Mouse (Mus musculus) testis, postnatal 14 days (tissue): Measurements from ENCODE around the gene Tagap.
A peak's percentile ranks its signal among the peaks of the same experiment; 100 is the strongest.
"Not testable (repeated sequence)": the region's sequence is repeated elsewhere in the genome, so short reads cannot be mapped to it uniquely, and the experiment has no call there.

Source experiments
- DNase-seq: peaks from one replicate; pipeline ENCODE4 v3.0.0; 2021; ENCODE audit warnings: low spot score

The Tagap gene

DNA sequence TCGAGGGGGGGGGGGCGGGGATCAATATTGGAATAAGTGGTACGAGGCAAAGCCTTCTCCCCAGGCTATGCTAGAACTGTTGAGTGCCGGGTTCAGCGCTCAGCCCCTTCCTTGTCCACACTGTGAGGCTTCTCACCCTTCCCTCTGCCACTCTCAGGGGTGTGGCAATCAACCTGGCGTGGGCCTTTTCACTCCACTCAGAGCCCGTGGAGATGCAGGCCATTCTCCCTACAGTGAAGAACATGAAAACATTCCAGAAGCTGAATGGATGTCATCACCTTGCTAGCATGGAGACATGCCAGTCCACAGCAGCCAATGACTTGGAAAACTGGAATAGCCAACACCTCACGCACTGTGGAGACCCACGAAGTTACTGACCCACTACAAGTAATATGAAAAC lies 10.0 kb upstream of the Tagap start:
- DNase-seq = no peak

DNA sequence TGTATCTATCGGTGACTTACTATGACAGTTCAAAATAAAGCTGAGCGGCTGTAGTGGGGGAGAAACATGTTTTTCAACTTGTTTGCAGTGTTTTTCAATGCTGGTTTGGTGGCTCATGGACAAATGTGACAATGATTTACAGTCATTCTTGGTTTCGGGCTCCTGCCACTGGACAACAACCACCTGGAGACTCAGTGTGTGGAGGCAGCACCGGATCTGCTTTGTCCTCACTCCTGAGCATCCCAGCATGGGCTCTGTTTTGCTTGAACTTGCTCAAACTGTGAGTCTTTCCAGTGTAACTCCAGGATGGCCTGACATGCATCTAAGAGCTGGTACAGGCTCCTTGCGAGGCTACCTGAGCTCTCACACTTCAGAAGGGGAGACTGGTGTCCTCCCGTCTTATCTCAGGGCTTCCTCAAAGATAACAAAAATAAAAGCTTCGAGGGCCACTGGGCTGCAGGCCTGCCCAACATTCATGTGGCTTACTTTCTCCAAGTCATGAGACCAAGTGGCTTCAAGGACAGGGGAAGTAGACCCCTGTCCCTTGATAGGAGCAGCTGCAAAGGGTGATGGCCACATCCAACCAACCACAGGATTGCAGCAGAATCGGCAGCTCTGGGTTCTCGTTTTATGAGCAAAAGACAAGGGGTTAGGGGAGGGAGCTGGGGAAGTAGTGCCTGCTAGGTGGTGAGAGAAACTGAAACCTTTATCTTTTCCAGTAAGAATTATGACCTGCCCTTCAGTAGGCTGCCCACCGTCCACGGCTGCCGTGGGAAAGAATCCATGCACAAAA lies 8.8 kb upstream of the Tagap start:
- DNase-seq = no peak

DNA sequence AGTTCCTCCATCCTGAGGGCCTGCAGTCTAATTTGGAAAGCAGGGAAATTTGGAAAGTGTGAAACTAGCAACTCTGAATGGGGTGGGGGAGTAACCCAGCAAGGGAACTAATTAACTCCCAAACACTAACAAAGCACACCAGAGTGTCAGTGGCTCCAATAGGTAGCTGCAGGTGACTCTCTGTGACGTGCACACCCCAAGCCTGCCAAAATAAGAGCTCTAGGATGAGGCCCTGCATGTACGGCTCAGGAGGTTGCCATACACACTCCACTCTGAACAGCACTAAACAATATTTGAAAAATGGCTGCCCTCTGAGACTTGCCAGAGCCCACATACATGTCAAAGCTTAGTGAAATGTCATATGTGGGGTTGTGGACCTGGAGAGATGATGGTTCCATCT lies 7.4 kb upstream of the Tagap start:
- no peak for DNase-seq

DNA sequence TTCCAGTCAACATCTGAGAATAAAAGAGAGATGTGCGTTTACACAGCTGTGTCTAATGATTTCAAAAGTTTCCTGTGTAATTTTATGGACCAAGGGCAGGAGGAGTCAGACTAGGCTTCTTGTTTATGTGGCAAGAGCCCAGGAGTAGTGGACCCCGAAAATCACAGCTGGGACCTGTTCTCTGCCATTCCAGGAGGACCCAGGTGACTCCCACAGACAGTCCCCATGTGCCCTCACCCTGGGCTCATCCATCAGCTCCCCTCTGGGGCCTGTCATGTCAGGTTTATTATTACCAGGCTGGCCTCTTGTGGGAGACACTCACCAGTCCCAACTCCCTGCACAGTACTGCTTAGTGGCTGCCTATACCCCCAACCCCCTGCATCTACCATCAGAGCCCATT lies 6.6 kb upstream of the Tagap start:
- DNase-seq = no peak

GRCm38 (mm10) chr17:7922564-7922963 lies 3.2 kb upstream of the Tagap start:
- DNase-seq = no peak

GRCm38 (mm10) chr17:7924185-7924725 lies 1.5 kb upstream of the Tagap start:
- no peak for DNase-seq

GRCm38 (mm10) chr17:7927582-7928535 lies 2.1 kb downstream of the Tagap start:
- DNase-seq = peak; percentile 75

DNA sequence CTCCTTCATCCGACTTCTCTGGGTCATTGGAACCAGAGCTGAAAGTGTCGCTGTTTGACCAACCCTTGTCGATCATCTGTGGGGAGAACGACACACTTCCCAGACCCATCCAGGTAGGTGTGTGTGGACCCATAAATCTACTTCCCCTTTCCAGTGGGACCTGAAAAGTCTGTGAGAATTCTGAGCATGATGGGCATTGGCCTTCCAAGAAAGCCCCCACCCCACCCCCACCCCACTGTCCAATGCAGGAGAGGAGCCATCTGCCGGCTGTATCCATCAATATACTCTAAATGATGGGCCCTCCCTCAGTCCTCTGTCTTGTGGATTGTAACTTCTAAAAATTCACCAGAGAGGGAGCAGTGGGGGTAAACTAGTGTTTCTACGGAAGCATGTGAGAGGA lies 2.9 kb downstream of the Tagap start:
- DNase-seq = no peak

DNA sequence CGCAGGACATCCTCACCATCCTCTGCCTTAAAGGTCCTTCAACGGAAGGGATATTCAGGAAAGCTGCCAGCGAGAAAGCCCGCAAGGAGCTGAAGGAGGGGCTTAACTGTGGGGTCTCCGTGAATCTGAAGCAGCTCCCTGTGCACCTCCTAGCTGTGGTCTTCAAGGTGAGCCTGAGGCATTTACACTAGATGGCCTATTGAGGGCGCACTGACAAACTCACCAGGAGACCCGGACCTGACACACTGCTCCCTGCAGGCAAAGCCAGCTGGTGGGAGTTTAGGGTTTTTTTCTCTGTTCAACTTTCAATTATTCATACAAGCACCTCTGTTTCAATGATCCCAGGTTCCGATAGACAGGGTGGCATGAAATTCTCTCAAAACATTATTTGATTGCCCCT lies 3.5 kb downstream of the Tagap start:
- DNase-seq = peak; percentile 46

GRCm38 (mm10) chr17:7931096-7931990 lies 5.5 kb downstream of the Tagap start:
- DNase-seq = no peak

- not testable (repeated sequence) for DNase-seq
Observed at GRCm38 (mm10) chr17:7932121-7932520, 6.3 kb downstream of the Tagap start.

DNA sequence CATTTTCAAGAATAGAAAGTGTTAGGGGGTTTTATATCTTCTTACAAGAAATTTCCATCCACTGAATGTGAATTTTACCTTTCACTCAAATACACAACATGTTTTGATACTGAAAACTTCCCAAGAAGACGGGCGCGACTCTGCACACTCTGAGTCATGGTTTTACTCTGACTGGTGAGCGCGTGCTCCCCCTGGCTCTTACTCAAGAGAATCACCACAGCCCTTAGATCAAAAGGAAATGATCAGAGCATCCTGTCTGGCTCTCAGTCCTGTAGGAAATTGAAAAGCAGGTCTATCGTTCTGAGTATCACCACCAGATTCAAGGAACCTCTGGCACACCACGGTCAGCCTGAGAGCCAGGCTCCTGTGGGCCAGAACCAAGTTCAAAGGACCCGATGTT lies 13.8 kb downstream of the Tagap start:
- no peak for DNase-seq

DNA sequence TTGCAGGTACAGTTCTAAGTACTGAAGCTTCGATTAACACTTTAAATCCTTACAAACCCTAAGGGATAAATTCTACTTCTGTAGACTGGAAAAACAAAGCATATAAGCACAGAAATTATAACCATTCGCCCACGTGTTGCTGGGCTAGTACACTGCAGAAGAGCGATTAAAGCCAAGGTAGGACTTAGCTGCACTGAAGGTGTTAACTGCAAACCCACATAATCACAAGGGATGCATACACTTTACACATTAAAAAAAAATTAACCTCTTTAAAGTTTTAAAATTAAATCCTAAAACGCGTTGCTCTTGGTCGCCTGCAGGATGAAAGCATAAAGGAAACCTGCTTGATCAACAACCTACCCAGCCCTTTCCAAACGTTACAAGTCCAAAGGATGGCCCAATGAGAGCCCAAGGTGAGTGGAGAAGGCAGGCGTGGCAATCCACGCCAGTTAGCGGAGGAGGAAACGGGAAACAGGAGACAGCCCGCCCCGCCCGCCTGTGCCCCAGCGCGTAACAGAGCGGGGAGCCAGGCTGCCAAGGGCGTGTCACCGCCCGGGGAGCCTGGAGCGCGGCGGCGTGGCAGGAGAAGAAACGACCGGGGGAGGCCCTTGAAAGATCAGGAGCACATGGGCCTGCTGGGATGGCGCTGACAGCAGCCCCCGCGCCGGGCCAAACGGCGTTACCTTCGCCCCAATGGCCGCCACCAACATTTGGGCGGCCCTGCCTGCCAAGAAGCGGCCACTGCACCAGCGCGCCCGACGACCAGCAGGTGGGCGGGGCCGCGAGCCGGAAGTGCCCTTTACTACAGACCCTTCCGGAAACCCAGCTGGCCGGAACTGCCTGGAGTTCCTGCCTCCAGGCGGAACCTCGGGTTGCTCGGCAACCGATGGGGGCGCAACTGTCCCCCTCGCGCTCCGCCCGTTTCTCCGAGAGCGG lies 19.6 kb downstream of the Tagap start, which contains the start of gene Rsph3a:
Gene Rsph3a (plus strand): TSS at position 498 of the 936 bp plus-strand sequence.
- DNase-seq = peak; percentile 91

DNA sequence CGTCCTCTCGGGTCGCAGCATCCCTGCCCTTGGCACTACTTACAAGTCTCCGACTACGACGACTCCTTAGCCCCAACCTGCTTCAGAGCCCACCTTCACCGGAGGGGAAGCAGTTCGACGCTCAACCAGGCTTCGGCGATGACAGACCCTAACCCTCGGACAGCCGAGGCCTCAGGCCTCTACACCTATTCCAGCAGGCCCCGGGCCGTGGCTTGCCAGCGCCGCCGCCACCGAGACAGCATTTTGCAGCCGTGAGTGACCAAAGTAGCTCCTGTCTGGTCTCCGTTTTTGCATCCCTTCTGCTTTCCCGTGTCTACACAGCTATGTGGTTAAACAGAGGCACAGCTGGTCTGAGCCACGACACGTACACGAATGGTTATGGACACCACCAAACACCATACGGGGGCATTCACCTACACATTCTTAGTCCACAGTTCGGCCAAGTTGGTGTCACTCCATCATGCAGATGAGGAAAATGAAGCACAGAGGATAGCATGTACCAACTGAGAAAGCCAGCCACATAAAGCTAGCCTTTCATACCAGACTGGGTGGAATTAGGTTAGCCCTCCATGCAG lies 20.3 kb downstream of the Tagap start:
- DNase-seq = not testable (repeated sequence)

DNA sequence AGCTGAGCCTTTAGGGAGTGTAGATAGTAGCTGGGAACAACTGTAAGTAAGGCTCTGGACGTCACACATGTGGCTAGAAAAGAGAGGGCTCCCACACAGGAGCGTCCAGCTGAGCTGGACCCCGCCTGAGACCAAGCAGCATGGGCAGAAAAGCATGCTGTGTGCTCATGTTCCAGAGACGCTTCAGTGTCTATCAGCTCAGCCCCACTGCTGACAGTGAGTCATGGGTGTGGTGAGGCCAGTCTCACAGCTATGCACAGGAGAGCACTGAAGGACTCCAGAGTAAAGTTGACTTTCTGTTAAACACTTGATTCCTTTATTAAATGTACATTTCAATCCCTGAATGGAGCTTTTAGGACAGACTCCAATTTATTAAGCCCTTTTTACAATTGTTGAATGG lies 25.5 kb downstream of the Tagap start:
- DNase-seq = not testable (repeated sequence)

DNA sequence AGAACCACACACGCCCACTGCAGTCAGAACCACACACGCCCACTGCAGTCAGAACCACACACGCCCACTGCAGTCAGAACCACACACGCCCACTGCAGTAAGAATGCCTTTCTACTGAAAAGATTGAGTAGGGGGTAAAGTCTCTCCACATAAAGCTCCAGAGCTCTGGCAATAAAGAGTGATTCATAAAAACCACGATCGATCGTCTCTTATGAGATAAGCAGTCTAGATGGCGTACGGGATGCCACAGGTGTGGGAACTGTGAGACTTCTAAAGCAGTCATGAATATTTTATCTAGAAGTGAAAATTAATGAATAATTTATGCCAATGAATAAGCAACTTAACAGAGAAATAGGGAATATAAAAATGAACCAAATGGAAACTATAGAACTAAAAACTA lies 31.4 kb downstream of the Tagap start:
- not testable (repeated sequence) for DNase-seq

DNA sequence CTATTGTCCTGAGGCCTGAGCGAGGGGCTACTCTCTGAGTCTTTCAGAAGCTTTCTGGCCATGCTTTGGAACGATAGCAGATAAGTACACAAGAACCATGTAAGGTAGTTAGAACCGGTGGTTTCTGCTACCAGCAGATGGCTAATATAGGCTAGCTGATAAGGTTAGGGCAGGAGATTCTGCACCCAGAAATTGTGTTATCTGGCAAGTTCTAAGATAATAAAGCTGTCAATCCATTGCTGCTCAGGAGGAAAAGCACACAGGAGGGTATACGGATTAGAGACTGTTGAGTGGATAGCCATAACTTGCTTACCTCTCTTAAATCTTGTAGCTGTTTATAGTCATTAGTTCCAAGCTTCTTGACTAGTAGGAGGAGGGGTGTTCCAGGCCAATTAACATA lies 37.5 kb downstream of the Tagap start:
- not testable (repeated sequence) for DNase-seq

DNA sequence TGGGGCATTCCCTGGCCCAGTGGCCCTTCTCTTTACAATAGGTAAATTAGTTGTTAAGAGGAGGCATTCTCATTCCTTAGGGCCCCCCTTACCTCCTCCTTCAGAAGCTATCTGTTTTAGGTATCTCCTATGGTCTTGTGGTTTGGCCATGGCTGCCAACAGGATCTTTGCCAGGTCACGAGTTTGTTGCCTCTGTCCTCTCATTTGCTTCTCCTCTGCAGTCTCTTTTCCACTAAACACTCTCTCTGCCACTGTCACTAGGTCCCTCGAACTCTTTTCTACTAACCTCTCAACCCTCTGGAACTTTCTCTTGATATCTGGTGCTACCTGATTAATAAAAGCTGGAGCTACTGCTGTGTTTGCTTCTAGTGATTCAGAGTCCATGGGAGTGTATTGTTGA lies 38.6 kb downstream of the Tagap start:
- DNase-seq = not testable (repeated sequence)

- not testable (repeated sequence) for DNase-seq
Observed at GRCm38 (mm10) chr17:7968490-7968889, 42.7 kb downstream of the Tagap start.

DNA sequence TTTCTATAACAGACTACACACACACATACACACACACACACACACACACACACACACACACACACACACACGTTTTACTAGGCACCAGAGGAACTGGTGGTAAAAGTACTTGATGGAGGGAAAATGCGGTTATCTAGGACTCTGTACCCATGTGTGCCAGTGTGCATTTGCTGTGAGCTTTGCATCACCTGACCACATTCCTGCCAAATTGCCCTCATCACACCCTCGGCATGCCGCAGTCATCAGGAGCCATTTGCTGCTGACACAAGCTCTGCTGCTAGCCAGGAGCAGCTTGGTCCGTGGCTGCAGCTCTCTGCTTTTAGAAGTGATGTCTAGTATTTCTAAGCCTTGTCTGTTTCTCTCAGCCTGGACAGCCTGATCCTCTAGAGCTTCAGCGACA lies 44.0 kb downstream of the Tagap start:
- DNase-seq = not testable (repeated sequence)
